Mouse (Mus musculus): ENCODE measurements around the gene Gm19684. TPM values are rescaled to one million over a fixed set of nuclear protein-coding genes. Genes with fewer than 3 reads are reported as not detected.
A peak's percentile ranks its signal among the peaks of the same experiment; 100 is the strongest.
"Not testable (repeated sequence)": the region's sequence is repeated elsewhere in the genome, so short reads cannot be mapped to it uniquely, and the experiment has no call there.

The Gm19684 gene
- polyA plus RNA-seq, 1 experiment from 2014 or later = not detected

- H3K27ac ChIP-seq; H3K9ac ChIP-seq; H3K36me3 ChIP-seq (replicated peaks; ENCODE audit: control insufficient read depth, insufficient read depth); H3K9me3 ChIP-seq (ENCODE audit: control insufficient read depth, low read length); H3K4me2 ChIP-seq (replicated peaks); H3K27me3 ChIP-seq (ENCODE audit: control insufficient read depth, insufficient read depth, low read length); H3K4me1 ChIP-seq (replicated peaks; ENCODE audit: control insufficient read depth, insufficient read depth, low read length); DNase-seq (ENCODE audit: low spot score); ATAC-seq (ENCODE audit: low FRiP score); H3K4me3 ChIP-seq (replicated peaks; ENCODE audit: low read length): not testable (repeated sequence)
- WGBS = 69% methylated on average over 10 of the region's 13 CpGs
These were observed 7.0 kb downstream of the Gm19684 start for GRCm38 (mm10) chr17:36128525-36128924.

- H3K9me3 ChIP-seq (ENCODE audit: control insufficient read depth, low read length); H3K9ac ChIP-seq; H3K27ac ChIP-seq; H3K4me1 ChIP-seq (replicated peaks; ENCODE audit: control insufficient read depth, insufficient read depth, low read length); ATAC-seq (ENCODE audit: low FRiP score); H3K4me3 ChIP-seq (replicated peaks; ENCODE audit: low read length); DNase-seq (ENCODE audit: low spot score); H3K36me3 ChIP-seq (replicated peaks; ENCODE audit: control insufficient read depth, insufficient read depth); H3K27me3 ChIP-seq (ENCODE audit: control insufficient read depth, insufficient read depth, low read length); H3K4me2 ChIP-seq (replicated peaks): not testable (repeated sequence)
- whole genome bisulfite sequencing = 27% methylated on average over 23 of the region's 28 CpGs
These were observed 7.7 kb downstream of the Gm19684 start, which contains the start of gene Gm7030 for GRCm38 (mm10) chr17:36128968-36129817. Gene Gm7030 (minus strand): TSS chr17:36129425.

GRCm38 (mm10) chr17:36131516-36132265 is 10.2 kb downstream of the Gm19684 start:
- WGBS = 79% methylated on average over 5 of the region's 5 CpGs
- H3K36me3 ChIP-seq (replicated peaks; ENCODE audit: control insufficient read depth, insufficient read depth) = no peaks in the 10 kb centered on the region
- ATAC-seq (ENCODE audit: low FRiP score) (no peak), DNase-seq (ENCODE audit: low spot score) (no peak)
- H3K4me1 ChIP-seq (replicated peaks; ENCODE audit: control insufficient read depth, insufficient read depth, low read length) = no peaks in the 10 kb centered on the region
- no peak overlapping the region for H3K27ac ChIP-seq
- no peaks in the 10 kb centered on the region for H3K27me3 ChIP-seq (ENCODE audit: control insufficient read depth, insufficient read depth, low read length)
- H3K9ac ChIP-seq = no peak overlapping the region
- H3K9me3 ChIP-seq (ENCODE audit: control insufficient read depth, low read length) = no peaks in the 10 kb centered on the region
- no peak overlapping the region for H3K4me2 ChIP-seq (replicated peaks)
- no peak overlapping the region for H3K4me3 ChIP-seq (replicated peaks; ENCODE audit: low read length)

GRCm38 (mm10) chr17:36135421-36136231 is 14.1 kb downstream of the Gm19684 start:
- not testable (repeated sequence) for H3K9ac ChIP-seq; H3K36me3 ChIP-seq (replicated peaks; ENCODE audit: control insufficient read depth, insufficient read depth); ATAC-seq (ENCODE audit: low FRiP score); H3K9me3 ChIP-seq (ENCODE audit: control insufficient read depth, low read length); H3K27ac ChIP-seq; H3K4me1 ChIP-seq (replicated peaks; ENCODE audit: control insufficient read depth, insufficient read depth, low read length); DNase-seq (ENCODE audit: low spot score); H3K4me2 ChIP-seq (replicated peaks); H3K4me3 ChIP-seq (replicated peaks; ENCODE audit: low read length)
- peaks cover 11% of the 10 kb centered on the region; the same call in 1 of the 2 replicates for H3K27me3 ChIP-seq (ENCODE audit: control insufficient read depth, insufficient read depth, low read length)

GRCm38 (mm10) chr17:36136299-36136848 is 14.9 kb downstream of the Gm19684 start:
- H3K9ac ChIP-seq; H3K4me3 ChIP-seq (replicated peaks; ENCODE audit: low read length); H3K27ac ChIP-seq; ATAC-seq (ENCODE audit: low FRiP score); H3K9me3 ChIP-seq (ENCODE audit: control insufficient read depth, low read length); DNase-seq (ENCODE audit: low spot score); H3K4me2 ChIP-seq (replicated peaks); H3K36me3 ChIP-seq (replicated peaks; ENCODE audit: control insufficient read depth, insufficient read depth); H3K4me1 ChIP-seq (replicated peaks; ENCODE audit: control insufficient read depth, insufficient read depth, low read length): not testable (repeated sequence)
- WGBS = 94% methylated on average over 1 of the region's 1 CpGs
- H3K27me3 ChIP-seq (ENCODE audit: control insufficient read depth, insufficient read depth, low read length) = peaks cover 11% of the 10 kb centered on the region; the same call in 1 of the 2 replicates

- Histone ChIP-seq H3K4me2 (replicated peaks) (peak overlapping the region; percentile 51), H3K36me3 (replicated peaks; ENCODE audit: control insufficient read depth, insufficient read depth) (no peaks in the 10 kb centered on the region), H3K4me1 (replicated peaks; ENCODE audit: control insufficient read depth, insufficient read depth, low read length) (peaks cover 8% of the 10 kb centered on the region; the same call in 1 of the 2 replicates), H3K9ac (no peak overlapping the region), H3K4me3 (replicated peaks; ENCODE audit: low read length) (peak overlapping the region; percentile 28), H3K27ac (no peak overlapping the region), H3K27me3 (ENCODE audit: control insufficient read depth, insufficient read depth, low read length) (peaks cover 48% of the 10 kb centered on the region), H3K9me3 (ENCODE audit: control insufficient read depth, low read length) (no peaks in the 10 kb centered on the region)
- 2% methylated on average over 73 of the region's 78 CpGs for WGBS
- DNase-seq (ENCODE audit: low spot score) (no peak), ATAC-seq (ENCODE audit: low FRiP score) (no peak; the same call in 1 of the 2 replicates)
These were observed 23.8 kb downstream of the Gm19684 start for GRCm38 (mm10) chr17:36145111-36145860.

GRCm38 (mm10) chr17:36145861-36146156 is 24.3 kb downstream of the Gm19684 start:
- not testable (repeated sequence) for H3K36me3 ChIP-seq (replicated peaks; ENCODE audit: control insufficient read depth, insufficient read depth); H3K27ac ChIP-seq; H3K4me1 ChIP-seq (replicated peaks; ENCODE audit: control insufficient read depth, insufficient read depth, low read length); H3K9me3 ChIP-seq (ENCODE audit: control insufficient read depth, low read length); DNase-seq (ENCODE audit: low spot score); H3K9ac ChIP-seq; ATAC-seq (ENCODE audit: low FRiP score)
- Histone ChIP-seq H3K4me3 (replicated peaks; ENCODE audit: low read length) (peak overlapping the region; percentile 28), H3K4me2 (replicated peaks) (peak overlapping the region; percentile 51), H3K27me3 (ENCODE audit: control insufficient read depth, insufficient read depth, low read length) (peaks cover 48% of the 10 kb centered on the region)
- WGBS = 2% methylated on average over 13 of the region's 13 CpGs

GRCm38 (mm10) chr17:36146937-36147336 is 25.5 kb downstream of the Gm19684 start:
- peaks cover 47% of the 10 kb centered on the region for H3K27me3 ChIP-seq (ENCODE audit: control insufficient read depth, insufficient read depth, low read length)
- H3K4me3 ChIP-seq (replicated peaks; ENCODE audit: low read length); H3K9ac ChIP-seq; H3K9me3 ChIP-seq (ENCODE audit: control insufficient read depth, low read length); H3K4me1 ChIP-seq (replicated peaks; ENCODE audit: control insufficient read depth, insufficient read depth, low read length); H3K27ac ChIP-seq; DNase-seq (ENCODE audit: low spot score); ATAC-seq (ENCODE audit: low FRiP score); H3K36me3 ChIP-seq (replicated peaks; ENCODE audit: control insufficient read depth, insufficient read depth); H3K4me2 ChIP-seq (replicated peaks): not testable (repeated sequence)
- 83% methylated on average over 1 of the region's 1 CpGs for WGBS
